Mouse (Mus musculus) C2C12 (cell line): ENCODE measurements at regions not wholly inside any gene's neighbourhood (a gene's known extent, or its start where the extent isn't known, plus 50 kb on each side); places are given as distances from the start of the nearest gene placed in this dataset.

ENCODE experiments used
- CEBPB ChIP-seq: IDR thresholded peaks from one replicate; pipeline ENCODE4 v1.6.1; 2011; ENCODE audit warnings: low read depth, mild to moderate bottlenecking, control low read depth, moderate library complexity
- CTCF ChIP-seq: IDR thresholded peaks from one replicate; pipeline ENCODE4 v1.5.1; 2011; ENCODE audit not compliant: control insufficient read depth, insufficient read depth, insufficient read length
- FOSL1 ChIP-seq: IDR thresholded peaks from one replicate; pipeline ENCODE4 v1.8.0; 2011; ENCODE audit warnings: mild to moderate bottlenecking, low read length; ENCODE audit not compliant: poor library complexity, insufficient read depth, severe bottlenecking
- MAX ChIP-seq: IDR thresholded peaks from one replicate; pipeline ENCODE4 v1.6.1; 2011; ENCODE audit warnings: mild to moderate bottlenecking, control low read depth
- MYOD1 ChIP-seq: IDR thresholded peaks from one replicate; pipeline ENCODE4 v1.6.1; 2011; ENCODE audit warnings: low read depth; ENCODE audit not compliant: control insufficient read depth, insufficient read length
- MYOG ChIP-seq: IDR thresholded peaks from one replicate; pipeline ENCODE4 v1.6.1; 2011; ENCODE audit not compliant: control insufficient read depth, insufficient read length; ENCODE audit errors: extremely low read depth
- USF1 ChIP-seq: IDR thresholded peaks from one replicate; pipeline ENCODE4 v1.6.1; 2011; ENCODE audit warnings: low read depth, mild to moderate bottlenecking, control low read depth, moderate library complexity

DNA sequence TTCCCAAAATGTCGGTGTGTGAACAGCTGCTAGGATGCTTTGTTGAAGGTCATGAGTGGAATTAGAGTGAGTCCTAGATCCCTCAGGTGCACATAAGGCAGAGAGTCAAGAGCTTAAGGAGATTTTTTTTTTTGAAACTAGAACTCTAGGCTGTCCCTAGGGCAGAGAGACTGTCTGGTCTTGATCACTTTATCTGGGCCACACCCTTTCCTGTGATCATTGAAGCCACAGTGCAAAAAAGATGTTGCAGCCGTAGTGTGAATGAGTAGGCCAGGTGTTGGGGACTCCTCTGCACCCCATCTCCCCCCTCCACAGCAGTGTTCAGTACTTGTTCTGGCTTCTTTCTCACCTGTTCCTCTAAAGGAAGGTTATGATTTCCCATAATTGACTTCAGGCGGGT lies 153.9 kb downstream of the Katnal1 start:
- TF ChIP-seq CTCF (no peak), MYOD1 (no peak), CEBPB (no peak), MAX (no peak), MYOG (no peak), USF1 (no peak), FOSL1 (no peak)
